13 mouse cellular contexts compared by ENCODE assay signal in genomic region chr7:84651303-84651986, GRCm38 (mm10). TPM values are rescaled to one million over a fixed set of nuclear protein-coding genes. Genes with fewer than 3 reads are reported as not detected.
DNase-seq lines count a peak whose midpoint lies in the region; ATAC-seq lines count a peak whose summit lies in the region.
"Had no signal": no experiment of that assay in that cellular context is flagged by ENCODE, and none has a peak within 500 bp of the region (broad histone marks: within the 10 kb centered on the region; RNA-seq: fewer than 3 reads in every experiment).

No protein-coding gene starts in this region.

- WGBS in kidney, embryonic 15.5 days, result 86% methylated on average over 4 of the region's 4 CpGs

- ATAC-seq in kidney, embryonic 15.5 days (replicated peaks; ENCODE audit: low FRiP score), result peak; percentile 84
- ATAC-seq: CD4-positive, CD25-positive, alpha-beta regulatory T cell, adult 4 months had no signal

- H3K36me3 ChIP-seq in kidney, embryonic 15.5 days, result peaks cover 4% of the 10 kb centered on the region; the same call in 1 of the 2 replicates
- H3K36me3 ChIP-seq: hindbrain, embryonic 10.5 days; midbrain, embryonic 12.5 days had no signal

- no peak overlapping the region for H3K4me2 ChIP-seq in kidney, embryonic 15.5 days
- H3K4me2 ChIP-seq: midbrain, embryonic 12.5 days had no signal

- 0 out of 2 replicates have a peak, but pooled peaks cover 2% of the 10 kb centered on the region for H3K4me1 ChIP-seq in kidney, embryonic 15.5 days
- H3K4me1 ChIP-seq: embryonic facial prominence, embryonic 10.5 days; hindbrain, embryonic 10.5 days; midbrain, embryonic 12.5 days had no signal

- H3K9me3 ChIP-seq in kidney, embryonic 15.5 days (replicated peaks), result no peaks in the 10 kb centered on the region
- H3K9me3 ChIP-seq: embryonic facial prominence, embryonic 10.5 days; hindbrain, embryonic 10.5 days; midbrain, embryonic 12.5 days had no signal

- peak overlapping the region; percentile 2; the same call in 1 of the 2 replicates for H3K27ac ChIP-seq in kidney, embryonic 15.5 days
- H3K27ac ChIP-seq: embryonic facial prominence, embryonic 10.5 days; hindbrain, embryonic 10.5 days; midbrain, embryonic 12.5 days had no signal

- H3K27me3 ChIP-seq in kidney, embryonic 15.5 days, result no peaks in the 10 kb centered on the region
- H3K27me3 ChIP-seq: midbrain, embryonic 12.5 days had no signal

- no peak overlapping the region for H3K4me3 ChIP-seq in kidney, embryonic 15.5 days (replicated peaks)
- H3K4me3 ChIP-seq: embryonic facial prominence, embryonic 10.5 days; hindbrain, embryonic 10.5 days; midbrain, embryonic 12.5 days had no signal

- no peak overlapping the region for H3K9ac ChIP-seq in kidney, embryonic 15.5 days
- H3K9ac ChIP-seq: midbrain, embryonic 12.5 days had no signal

- no peak for DNase-seq in kidney, postnatal 25 days
- DNase-seq in R1 (ENCODE audit: low read depth, low spot score), result peak; percentile 36
- peak; percentile 86 for DNase-seq in liver
- peak; percentile 45 to 70 for DNase-seq in spleen, postnatal 36 days (ENCODE audit: low spot score in 2 of 2)
- no peak for DNase-seq in right cerebral cortex, postnatal 36 days (ENCODE audit: low spot score in 2 of 2)
- no peak for DNase-seq in adrenal gland, postnatal 14 days
- DNase-seq: kidney, adult 8-10 months; thymus, adult 2 months had no signal

RNA-seq across cellular contexts. Expression of gene Zfand6, which starts 38.3 kb away (rescaled TPM):
- 169 and 181 TPM in 2 replicates for polyA plus RNA-seq in kidney, embryonic 15.5 days (2015; fragmentation: Nextera tagmentation; extraction: Ambion mirVana)
- total RNA-seq in adrenal gland, postnatal 14 days (2021), result 123 and 129 TPM in 2 replicates

RNA-seq across cellular contexts. Expression of gene Fah, which starts 44.9 kb away (rescaled TPM):
- polyA plus RNA-seq in kidney, embryonic 15.5 days (2015; fragmentation: Nextera tagmentation; extraction: Ambion mirVana), result 8.9 and 11.3 TPM in 2 replicates
- 47.5 and 99.3 TPM in 2 replicates for total RNA-seq in adrenal gland, postnatal 14 days (2021)

Comparison
In these comparisons a context has a peak if more than half of its experiments do, and no peak if none do; other contexts are left out.
1. DNase-seq: peak in R1 (single experiment), liver (single experiment) and spleen, postnatal 36 days (2 of 2); none in kidney, postnatal 25 days (0 of 2), right cerebral cortex, postnatal 36 days (0 of 2) and adrenal gland, postnatal 14 days (single experiment).